Mouse (Mus musculus) myocyte (in vitro differentiated cells): ENCODE data around the gene Scfd2. TPM values are rescaled to one million over a fixed set of nuclear protein-coding genes. Genes with fewer than 3 reads are reported as not detected.

Experiments
- H3K27me3 ChIP-seq: one replicate; pipeline ENCODE4 v1.6.1; 2011; ENCODE audit not compliant: control insufficient read depth, insufficient read depth, insufficient read length
- H3K36me3 ChIP-seq: one replicate; pipeline ENCODE4 v1.6.1; 2011; ENCODE audit not compliant: control insufficient read depth, insufficient read depth
- H3K4me2 ChIP-seq: one replicate; pipeline ENCODE4 v1.6.1; 2011; ENCODE audit warnings: low read depth, control low read depth
- H3K4me3 ChIP-seq: one replicate; pipeline ENCODE4 v1.5.1; 2011; ENCODE audit warnings: mild to moderate bottlenecking, control low read depth, moderate library complexity
- H3K79me2 ChIP-seq: one replicate; pipeline ENCODE4 v1.6.1; 2011; ENCODE audit not compliant: control insufficient read depth, insufficient read depth
- H3ac ChIP-seq: one replicate; pipeline ENCODE4 v1.6.1; 2011; ENCODE audit not compliant: control insufficient read depth, insufficient read length
- CEBPB ChIP-seq: IDR thresholded peaks from 2 replicates; pipeline ENCODE4 v1.6.1; 2011; ENCODE audit warnings: mild to moderate bottlenecking, moderate library complexity; ENCODE audit not compliant: poor library complexity, insufficient read depth, severe bottlenecking
- E2F4 ChIP-seq: IDR thresholded peaks from one replicate; pipeline ENCODE4 v1.6.1; 2011; ENCODE audit warnings: mild to moderate bottlenecking, control low read depth, moderate library complexity; ENCODE audit not compliant: insufficient read depth
- MAX ChIP-seq: IDR thresholded peaks from one replicate; pipeline ENCODE4 v1.6.1; 2011; ENCODE audit warnings: low read depth, mild to moderate bottlenecking, control low read depth
- MYOD1 ChIP-seq, 3 experiments: IDR thresholded peaks; one replicate each; pipeline ENCODE4 v1.6.1; 2011; ENCODE audit warnings: control low read depth in 2 of 3, low read depth in 2 of 3, mild to moderate bottlenecking in 2 of 3, moderate library complexity in 1 of 3; ENCODE audit not compliant: insufficient read length in 2 of 3, control insufficient read depth in 1 of 3
- MYOG ChIP-seq, 3 experiments: IDR thresholded peaks; one replicate each; pipeline ENCODE4 v1.6.1; 2011; ENCODE audit warnings: control low read depth in 2 of 3, low read depth in 2 of 3, mild to moderate bottlenecking in 2 of 3; ENCODE audit not compliant: insufficient read length in 2 of 3, control insufficient read depth in 1 of 3, insufficient read depth in 1 of 3
- POLR2A ChIP-seq: IDR thresholded peaks from one replicate; pipeline ENCODE4 v1.6.1; 2011; ENCODE audit warnings: low read depth, mild to moderate bottlenecking, control low read depth, moderate library complexity; ENCODE audit not compliant: insufficient read length
- POLR2AphosphoS2 ChIP-seq: IDR thresholded peaks from one replicate; pipeline ENCODE4 v1.6.1; 2011; ENCODE audit warnings: low read depth, control low read depth; ENCODE audit not compliant: insufficient read length
- REST ChIP-seq: IDR thresholded peaks from one replicate; pipeline ENCODE4 v1.6.1; 2011; ENCODE audit warnings: mild to moderate bottlenecking, control low read depth, moderate library complexity; ENCODE audit not compliant: insufficient read depth, insufficient read length
- SRF ChIP-seq: IDR thresholded peaks from one replicate; pipeline ENCODE4 v1.6.1; 2011; ENCODE audit warnings: low read depth; ENCODE audit not compliant: control insufficient read depth, insufficient read length
- TCF12 ChIP-seq: IDR thresholded peaks from one replicate; pipeline ENCODE4 v1.6.1; 2011; ENCODE audit warnings: mild to moderate bottlenecking, control low read depth; ENCODE audit not compliant: poor library complexity, insufficient read depth, severe bottlenecking
- TCF3 ChIP-seq: IDR thresholded peaks from one replicate; pipeline ENCODE4 v1.6.1; 2011; ENCODE audit warnings: low read depth, control low read depth; ENCODE audit not compliant: insufficient read length
- USF1 ChIP-seq: IDR thresholded peaks from one replicate; pipeline ENCODE4 v1.6.1; 2011; ENCODE audit warnings: low read depth, mild to moderate bottlenecking, control low read depth, moderate library complexity
- polyA plus RNA-seq: library from polyadenylated mRNA; unstranded; fragments of >200 nt; fragmentation: generic; extraction: Trizol; gene quantifications from one replicate; pipeline ENCODE4 v1.2.1, GENCODE M21; 2012; ENCODE audit warnings: missing spikeins

Scfd2 gene
- polyA plus RNA-seq, 1 experiment = 7.8 TPM

DNA sequence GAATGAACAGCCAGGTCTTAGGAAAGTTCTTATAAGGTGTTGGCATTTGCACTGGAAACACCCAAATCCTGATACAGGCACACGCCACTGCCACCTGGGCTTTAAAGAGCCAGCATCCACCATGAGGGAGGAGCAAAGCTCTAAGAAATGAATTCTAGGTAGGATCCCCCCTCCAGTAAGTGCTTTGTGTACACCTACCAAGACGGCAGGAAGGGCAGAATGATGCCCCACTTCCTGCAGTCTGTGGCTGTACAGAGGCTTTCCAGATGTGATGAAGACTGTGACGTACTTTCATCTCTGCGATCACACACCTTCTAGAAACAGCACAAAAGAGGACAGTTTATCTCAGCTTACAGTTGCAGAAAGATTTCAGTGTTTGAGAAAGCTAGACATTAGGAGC, 128.9 kb downstream of the Scfd2 start:
- no peak overlapping the region for H3ac ChIP-seq
- H3K79me2 ChIP-seq = no peaks in the 10 kb centered on the region
- H3K4me2 ChIP-seq = no peak overlapping the region
- H3K36me3 ChIP-seq = no peaks in the 10 kb centered on the region
- no peak for TF ChIP-seq SRF
- no peak for TF ChIP-seq MAX
- no peak for TF ChIP-seq CEBPB
- no peak overlapping the region for H3K4me3 ChIP-seq
- H3K27me3 ChIP-seq = no peaks in the 10 kb centered on the region

DNA sequence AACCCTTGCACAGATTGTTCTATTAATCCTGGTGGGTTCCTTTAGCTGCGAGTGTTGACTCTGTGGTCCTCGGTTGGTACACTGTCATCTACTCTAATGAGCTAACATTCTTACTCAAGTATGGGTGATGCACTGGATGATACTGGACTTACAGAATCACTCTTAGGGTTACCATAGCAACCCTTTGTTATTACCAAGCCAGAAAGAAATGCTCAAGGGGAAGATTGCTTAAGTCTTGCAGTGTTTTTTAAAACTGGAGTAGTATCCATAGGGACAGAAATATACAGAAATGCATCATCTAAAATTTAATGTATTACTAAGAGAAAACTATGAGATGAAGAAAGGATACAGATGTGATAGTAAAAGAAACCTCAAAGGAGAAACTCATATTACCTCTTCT, 139.8 kb downstream of the Scfd2 start:
- TF ChIP-seq MYOG (IDR thresholded peaks at IDR 0.05; ENCODE audit: control insufficient read depth in 1 of 3, insufficient read depth in 1 of 3, insufficient read length in 2 of 3, low read depth in 2 of 3) (no peak), CEBPB (no peak), REST (no peak), E2F4 (no peak), TCF3 (no peak), MAX (no peak), TCF12 (no peak), POLR2AphosphoS2 (no peak), MYOD1 (IDR thresholded peaks at IDR 0.05; ENCODE audit: control insufficient read depth in 1 of 3, insufficient read length in 2 of 3, low read depth in 2 of 3) (no peak), POLR2A (no peak)
- Histone ChIP-seq H3K36me3 (no peaks in the 10 kb centered on the region), H3ac (no peak overlapping the region), H3K4me2 (no peak overlapping the region), H3K4me3 (no peak overlapping the region), H3K27me3 (no peaks in the 10 kb centered on the region), H3K79me2 (no peaks in the 10 kb centered on the region)

DNA sequence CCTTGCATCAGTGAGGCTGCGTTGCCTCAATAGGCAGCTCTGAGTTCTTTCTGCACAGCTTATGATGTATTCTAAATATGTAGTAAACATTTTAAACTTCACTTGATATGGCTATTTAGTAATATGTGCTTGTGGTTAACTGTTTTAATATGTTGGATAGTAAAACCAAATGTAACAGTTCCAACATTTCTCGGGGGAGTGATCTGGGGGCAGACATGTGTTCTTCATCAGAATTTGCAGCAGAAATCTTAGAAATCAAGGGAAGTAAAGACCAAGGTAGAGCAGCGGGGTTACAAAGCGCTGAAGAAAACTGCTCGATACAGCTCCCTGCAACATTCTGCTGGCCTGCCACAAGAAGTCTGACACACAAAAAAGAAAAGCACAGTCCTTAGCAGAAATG, 140.2 kb downstream of the Scfd2 start:
- no peaks in the 10 kb centered on the region for H3K79me2 ChIP-seq
- H3K4me2 ChIP-seq = no peak overlapping the region
- H3K36me3 ChIP-seq = no peaks in the 10 kb centered on the region
- no peaks in the 10 kb centered on the region for H3K27me3 ChIP-seq
- H3ac ChIP-seq = no peak overlapping the region
- TF ChIP-seq USF1 = no peak
- no peak for TF ChIP-seq E2F4
- TF ChIP-seq CEBPB = no peak
- no peak for TF ChIP-seq MYOD1 (IDR thresholded peaks at IDR 0.05; ENCODE audit: control insufficient read depth in 1 of 3, insufficient read length in 2 of 3, low read depth in 2 of 3)
- TF ChIP-seq TCF3 = no peak
- TF ChIP-seq POLR2AphosphoS2 = no peak
- TF ChIP-seq POLR2A = no peak
- no peak for TF ChIP-seq MYOG (IDR thresholded peaks at IDR 0.05; ENCODE audit: control insufficient read depth in 1 of 3, insufficient read depth in 1 of 3, insufficient read length in 2 of 3, low read depth in 2 of 3)
- TF ChIP-seq SRF = no peak
- TF ChIP-seq MAX = no peak
- TF ChIP-seq REST = no peak
- no peak for TF ChIP-seq TCF12
- H3K4me3 ChIP-seq = no peak overlapping the region

DNA sequence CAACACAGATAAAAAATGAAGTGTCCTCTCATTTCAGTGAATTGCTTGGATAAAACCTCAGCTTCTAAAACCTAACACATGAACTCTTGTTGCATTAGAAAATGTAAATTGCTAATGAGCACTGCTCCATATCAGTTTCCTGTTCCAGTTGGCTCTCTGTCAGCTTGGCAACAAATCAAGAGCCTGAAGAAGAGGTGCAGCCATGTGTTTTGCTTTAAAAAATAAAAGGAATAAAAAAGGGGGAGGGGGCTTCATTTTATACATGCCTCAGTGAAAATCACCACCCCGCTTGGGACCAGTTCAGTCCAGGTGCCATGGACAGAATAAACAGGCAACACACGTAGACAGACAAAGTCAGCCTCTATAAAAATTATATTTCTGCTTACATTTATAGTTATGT, 142.7 kb downstream of the Scfd2 start:
- no peak overlapping the region for H3K4me3 ChIP-seq
- TF ChIP-seq TCF3 = no peak
- TF ChIP-seq CEBPB = no peak
- TF ChIP-seq REST = no peak
- no peak for TF ChIP-seq SRF
- TF ChIP-seq MYOG (IDR thresholded peaks at IDR 0.05; ENCODE audit: control insufficient read depth in 1 of 3, insufficient read depth in 1 of 3, insufficient read length in 2 of 3, low read depth in 2 of 3) = no peak
- no peak for TF ChIP-seq MYOD1 (IDR thresholded peaks at IDR 0.05; ENCODE audit: control insufficient read depth in 1 of 3, insufficient read length in 2 of 3, low read depth in 2 of 3)
- no peak for TF ChIP-seq POLR2AphosphoS2
- no peak for TF ChIP-seq MAX
- no peak for TF ChIP-seq POLR2A
- no peak for TF ChIP-seq USF1
- TF ChIP-seq TCF12 = no peak
- TF ChIP-seq E2F4 = no peak
- H3K4me2 ChIP-seq = no peak overlapping the region
- no peaks in the 10 kb centered on the region for H3K27me3 ChIP-seq
- H3K36me3 ChIP-seq = no peaks in the 10 kb centered on the region
- no peak overlapping the region for H3ac ChIP-seq
- H3K79me2 ChIP-seq = no peaks in the 10 kb centered on the region

DNA sequence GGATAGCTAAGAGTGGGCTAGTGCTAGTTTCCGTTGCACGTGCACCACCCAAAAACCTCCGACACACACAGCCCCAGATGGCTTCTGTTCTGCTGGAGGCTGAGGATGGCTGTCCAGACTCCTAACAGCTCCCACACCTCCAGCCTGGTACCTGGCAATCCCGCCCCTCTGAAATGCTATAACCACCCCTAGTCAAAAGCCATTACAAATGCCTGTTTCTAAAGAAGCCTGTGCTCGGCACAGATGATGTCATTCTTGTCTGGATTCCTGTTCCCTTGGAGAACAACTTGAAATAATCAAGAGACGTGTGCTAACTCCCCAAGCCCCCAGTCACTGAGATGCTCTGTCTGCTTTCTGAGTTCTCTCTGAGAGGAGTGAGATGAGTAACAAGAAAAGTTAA, 143.5 kb downstream of the Scfd2 start:
- H3ac ChIP-seq = no peak overlapping the region
- no peak for TF ChIP-seq CEBPB
- no peak for TF ChIP-seq MYOG (IDR thresholded peaks at IDR 0.05; ENCODE audit: control insufficient read depth in 1 of 3, insufficient read depth in 1 of 3, insufficient read length in 2 of 3, low read depth in 2 of 3)
- TF ChIP-seq REST = no peak
- TF ChIP-seq TCF12 = no peak
- TF ChIP-seq POLR2A = no peak
- TF ChIP-seq SRF = no peak
- no peak for TF ChIP-seq MAX
- TF ChIP-seq E2F4 = no peak
- no peak for TF ChIP-seq MYOD1 (IDR thresholded peaks at IDR 0.05; ENCODE audit: control insufficient read depth in 1 of 3, insufficient read length in 2 of 3, low read depth in 2 of 3)
- no peak for TF ChIP-seq TCF3
- TF ChIP-seq USF1 = no peak
- no peak for TF ChIP-seq POLR2AphosphoS2
- H3K4me3 ChIP-seq = no peak overlapping the region
- H3K4me2 ChIP-seq = no peak overlapping the region
- no peaks in the 10 kb centered on the region for H3K79me2 ChIP-seq
- no peaks in the 10 kb centered on the region for H3K27me3 ChIP-seq
- no peaks in the 10 kb centered on the region for H3K36me3 ChIP-seq
